Mouse (Mus musculus): Measurements from ENCODE around the gene C1s1. TPM values are rescaled to one million over a fixed set of nuclear protein-coding genes. Genes with fewer than 3 reads are reported as not detected.
A peak's percentile ranks its signal among the peaks of the same experiment; 100 is the strongest.
"Not testable (repeated sequence)": the region's sequence is repeated elsewhere in the genome, so short reads cannot be mapped to it uniquely, and the experiment has no call there.

C1s1 gene
- polyA plus RNA-seq, 1 experiment from 2014 or later, result 2.0 TPM

GRCm38 (mm10) chr6:124491427-124491826, 50.7 kb downstream of the C1s1 start:
- no peak overlapping the region for H3K9ac ChIP-seq (replicated peaks; ENCODE audit: low read depth, low read length)
- no peak overlapping the region for H3K27ac ChIP-seq (ENCODE audit: low read length)
- no peaks in the 10 kb centered on the region for H3K36me3 ChIP-seq (ENCODE audit: control insufficient read depth, insufficient read depth, low read length)
- H3K27me3 ChIP-seq (ENCODE audit: control insufficient read depth, insufficient read depth, low read length), result no peaks in the 10 kb centered on the region
- no peak for ATAC-seq (ENCODE audit: insufficient number of reproducible peaks, insufficient read depth, low FRiP score, low read depth)
- H3K9me3 ChIP-seq (ENCODE audit: control insufficient read depth, low read depth, low read length), result no peaks in the 10 kb centered on the region; the same call in 1 of the 2 replicates
- no peaks in the 10 kb centered on the region for H3K4me1 ChIP-seq (ENCODE audit: control insufficient read depth, insufficient read depth, low read length)
- WGBS, result 82% methylated on average over 6 of the region's 6 CpGs
- H3K4me2 ChIP-seq (replicated peaks; ENCODE audit: low read depth, low read length), result no peak overlapping the region
- H3K4me3 ChIP-seq (ENCODE audit: low read depth, low read length), result no peak overlapping the region

GRCm38 (mm10) chr6:124488952-124489351, 53.2 kb downstream of the C1s1 start:
- H3K4me2 ChIP-seq (replicated peaks; ENCODE audit: low read depth, low read length), result no peak overlapping the region
- no peaks in the 10 kb centered on the region for H3K36me3 ChIP-seq (ENCODE audit: control insufficient read depth, insufficient read depth, low read length)
- no peaks in the 10 kb centered on the region for H3K4me1 ChIP-seq (ENCODE audit: control insufficient read depth, insufficient read depth, low read length)
- no peaks in the 10 kb centered on the region for H3K9me3 ChIP-seq (ENCODE audit: control insufficient read depth, low read depth, low read length)
- H3K9ac ChIP-seq (replicated peaks; ENCODE audit: low read depth, low read length), result no peak overlapping the region
- no peak for ATAC-seq (ENCODE audit: insufficient number of reproducible peaks, insufficient read depth, low FRiP score, low read depth)
- WGBS, result 78% methylated on average over 4 of the region's 4 CpGs
- H3K4me3 ChIP-seq (ENCODE audit: low read depth, low read length), result no peak overlapping the region
- H3K27ac ChIP-seq (ENCODE audit: low read length), result no peak overlapping the region
- no peaks in the 10 kb centered on the region for H3K27me3 ChIP-seq (ENCODE audit: control insufficient read depth, insufficient read depth, low read length)

- H3K27ac ChIP-seq (ENCODE audit: low read length), result no peak overlapping the region
- H3K9ac ChIP-seq (replicated peaks; ENCODE audit: low read depth, low read length), result no peak overlapping the region
- no peaks in the 10 kb centered on the region for H3K36me3 ChIP-seq (ENCODE audit: control insufficient read depth, insufficient read depth, low read length)
- H3K4me1 ChIP-seq (ENCODE audit: control insufficient read depth, insufficient read depth, low read length), result no peaks in the 10 kb centered on the region
- 44% methylated on average over 2 of the region's 2 CpGs for WGBS
- H3K4me3 ChIP-seq (ENCODE audit: low read depth, low read length), result no peak overlapping the region
- no peaks in the 10 kb centered on the region for H3K9me3 ChIP-seq (ENCODE audit: control insufficient read depth, low read depth, low read length)
- H3K27me3 ChIP-seq (ENCODE audit: control insufficient read depth, insufficient read depth, low read length), result no peaks in the 10 kb centered on the region
- ATAC-seq (ENCODE audit: insufficient number of reproducible peaks, insufficient read depth, low FRiP score, low read depth), result no peak
- no peak overlapping the region for H3K4me2 ChIP-seq (replicated peaks; ENCODE audit: low read depth, low read length)
Measured at GRCm38 (mm10) chr6:124487509-124487908, 54.6 kb downstream of the C1s1 start.

- Histone ChIP-seq H3K4me3 (ENCODE audit: low read depth, low read length) (no peak overlapping the region; the same call in 1 of the 2 replicates), H3K9ac (replicated peaks; ENCODE audit: low read depth, low read length) (no peak overlapping the region), H3K36me3 (ENCODE audit: control insufficient read depth, insufficient read depth, low read length) (no peaks in the 10 kb centered on the region), H3K4me2 (replicated peaks; ENCODE audit: low read depth, low read length) (peak overlapping the region; percentile 34; the same call in 1 of the 2 replicates), H3K4me1 (ENCODE audit: control insufficient read depth, insufficient read depth, low read length) (no peaks in the 10 kb centered on the region), H3K27me3 (ENCODE audit: control insufficient read depth, insufficient read depth, low read length) (no peaks in the 10 kb centered on the region), H3K27ac (ENCODE audit: low read length) (no peak overlapping the region), H3K9me3 (ENCODE audit: control insufficient read depth, low read depth, low read length) (no peaks in the 10 kb centered on the region)
- WGBS, result 30% methylated on average over 21 of the region's 21 CpGs
- no peak for ATAC-seq (ENCODE audit: insufficient number of reproducible peaks, insufficient read depth, low FRiP score, low read depth)
Measured at GRCm38 (mm10) chr6:124485414-124486144, 56.6 kb downstream of the C1s1 start.

GRCm38 (mm10) chr6:124484851-124485250, 57.3 kb downstream of the C1s1 start:
- no peaks in the 10 kb centered on the region for H3K36me3 ChIP-seq (ENCODE audit: control insufficient read depth, insufficient read depth, low read length)
- H3K9me3 ChIP-seq (ENCODE audit: control insufficient read depth, low read depth, low read length), result no peaks in the 10 kb centered on the region
- H3K27ac ChIP-seq (ENCODE audit: low read length), result no peak overlapping the region
- no peak overlapping the region for H3K9ac ChIP-seq (replicated peaks; ENCODE audit: low read depth, low read length)
- H3K4me3 ChIP-seq (ENCODE audit: low read depth, low read length), result no peak overlapping the region
- H3K4me1 ChIP-seq (ENCODE audit: control insufficient read depth, insufficient read depth, low read length), result no peaks in the 10 kb centered on the region
- no peak overlapping the region for H3K4me2 ChIP-seq (replicated peaks; ENCODE audit: low read depth, low read length)
- WGBS, result 80% methylated on average over 7 of the region's 7 CpGs
- no peaks in the 10 kb centered on the region for H3K27me3 ChIP-seq (ENCODE audit: control insufficient read depth, insufficient read depth, low read length)
- ATAC-seq (ENCODE audit: insufficient number of reproducible peaks, insufficient read depth, low FRiP score, low read depth), result no peak

- H3K4me1 ChIP-seq (ENCODE audit: control insufficient read depth, insufficient read depth, low read length); H3K9ac ChIP-seq (replicated peaks; ENCODE audit: low read depth, low read length); H3K4me2 ChIP-seq (replicated peaks; ENCODE audit: low read depth, low read length); H3K27ac ChIP-seq (ENCODE audit: low read length); H3K4me3 ChIP-seq (ENCODE audit: low read depth, low read length); H3K27me3 ChIP-seq (ENCODE audit: control insufficient read depth, insufficient read depth, low read length); H3K36me3 ChIP-seq (ENCODE audit: control insufficient read depth, insufficient read depth, low read length); ATAC-seq (ENCODE audit: insufficient number of reproducible peaks, insufficient read depth, low FRiP score, low read depth); H3K9me3 ChIP-seq (ENCODE audit: control insufficient read depth, low read depth, low read length): not testable (repeated sequence)
- 77% methylated on average over 3 of the region's 3 CpGs for WGBS
Measured at GRCm38 (mm10) chr6:124483831-124484230, 58.3 kb downstream of the C1s1 start.

- H3K4me2 ChIP-seq (replicated peaks; ENCODE audit: low read depth, low read length), result no peak overlapping the region
- no peaks in the 10 kb centered on the region for H3K4me1 ChIP-seq (ENCODE audit: control insufficient read depth, insufficient read depth, low read length)
- 25% methylated on average over 6 of the region's 6 CpGs for WGBS
- H3K27ac ChIP-seq (ENCODE audit: low read length), result no peak overlapping the region
- no peaks in the 10 kb centered on the region for H3K27me3 ChIP-seq (ENCODE audit: control insufficient read depth, insufficient read depth, low read length)
- ATAC-seq (ENCODE audit: insufficient number of reproducible peaks, insufficient read depth, low FRiP score, low read depth), result no peak
- no peaks in the 10 kb centered on the region for H3K36me3 ChIP-seq (ENCODE audit: control insufficient read depth, insufficient read depth, low read length)
- H3K9ac ChIP-seq (replicated peaks; ENCODE audit: low read depth, low read length), result no peak overlapping the region
- H3K4me3 ChIP-seq (ENCODE audit: low read depth, low read length), result no peak overlapping the region
- no peaks in the 10 kb centered on the region for H3K9me3 ChIP-seq (ENCODE audit: control insufficient read depth, low read depth, low read length)
Measured at GRCm38 (mm10) chr6:124481571-124481970, 60.6 kb downstream of the C1s1 start.
